Mouse (Mus musculus): Measurements from ENCODE around the gene Ndufv3. TPM values are rescaled to one million over a fixed set of nuclear protein-coding genes. Genes with fewer than 3 reads are reported as not detected.
A peak's percentile ranks its signal among the peaks of the same experiment; 100 is the strongest.

Gene Ndufv3
- polyA plus RNA-seq, 1 experiment from 2014 or later, result 528 TPM

DNA sequence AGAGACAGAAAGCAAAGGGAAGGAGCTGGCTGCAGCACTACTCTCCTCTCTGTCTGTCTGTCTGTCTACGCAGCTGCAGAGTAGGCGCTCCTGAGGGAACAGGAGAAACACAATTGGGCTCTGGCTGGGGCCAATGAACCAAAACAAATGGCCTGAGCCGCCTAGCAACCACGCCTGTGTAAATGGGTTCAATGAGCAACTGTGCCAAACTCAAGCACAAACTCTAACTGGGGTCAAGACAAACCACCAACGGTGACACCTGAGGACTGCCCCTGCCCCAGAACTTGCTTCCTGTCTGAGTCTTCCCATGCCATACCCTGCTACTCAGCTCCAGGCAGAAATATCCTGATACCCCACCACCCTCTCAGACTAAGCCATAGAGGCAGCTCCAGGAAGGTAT lies 14.9 kb upstream of the Ndufv3 start:
- Histone ChIP-seq H3K27me3 (ENCODE audit: control insufficient read depth, insufficient read depth, low read length) (no peaks in the 10 kb centered on the region), H3K36me3 (ENCODE audit: control insufficient read depth, insufficient read depth, low read length) (peaks cover 23% of the 10 kb centered on the region), H3K27ac (ENCODE audit: low read depth, low read length) (no peak overlapping the region), H3K9ac (ENCODE audit: low read depth, low read length) (no peak overlapping the region), H3K9me3 (replicated peaks; ENCODE audit: control insufficient read depth, low read length) (no peaks in the 10 kb centered on the region), H3K4me3 (ENCODE audit: low read depth, low read length) (no peak overlapping the region), H3K4me2 (no peak overlapping the region), H3K4me1 (ENCODE audit: control insufficient read depth, insufficient read depth, low read length) (no peaks in the 10 kb centered on the region)
- no peak for ATAC-seq (replicated peaks; ENCODE audit: insufficient number of reproducible peaks, low FRiP score, low TSS enrichment)
- 91% methylated on average over 5 of the region's 5 CpGs for WGBS (ENCODE audit: insufficient replicate concordance)

DNA sequence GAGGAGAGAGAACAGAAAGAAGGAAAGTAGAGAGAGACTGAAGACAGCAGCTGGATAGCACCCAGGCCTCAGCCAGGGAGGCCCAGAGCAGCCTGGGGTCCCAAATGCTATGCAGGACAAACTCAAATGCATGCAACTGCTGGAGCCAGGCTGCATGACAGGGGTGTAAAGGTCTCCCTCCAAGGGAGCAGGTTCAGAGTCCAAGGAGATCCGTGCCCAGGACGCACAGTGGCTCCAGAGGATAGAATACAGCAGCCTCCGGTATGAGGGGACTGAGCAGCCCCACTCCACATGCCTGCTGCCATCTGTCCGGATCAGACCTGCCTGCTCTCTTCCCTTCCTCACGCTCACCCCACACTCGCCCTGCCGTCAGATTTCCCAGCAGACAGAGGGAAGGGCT lies 13.6 kb upstream of the Ndufv3 start:
- H3K36me3 ChIP-seq (ENCODE audit: control insufficient read depth, insufficient read depth, low read length), result peaks cover 23% of the 10 kb centered on the region
- 0 out of 2 replicates have a peak, but pooled peaks cover 1% of the 10 kb centered on the region for H3K4me1 ChIP-seq (ENCODE audit: control insufficient read depth, insufficient read depth, low read length)
- H3K9me3 ChIP-seq (replicated peaks; ENCODE audit: control insufficient read depth, low read length), result no peaks in the 10 kb centered on the region
- H3K4me2 ChIP-seq, result no peak overlapping the region
- H3K9ac ChIP-seq (ENCODE audit: low read depth, low read length), result no peak overlapping the region
- no peak overlapping the region for H3K4me3 ChIP-seq (ENCODE audit: low read depth, low read length)
- 82% methylated on average over 7 of the region's 7 CpGs for WGBS (ENCODE audit: insufficient replicate concordance)
- ATAC-seq (replicated peaks; ENCODE audit: insufficient number of reproducible peaks, low FRiP score, low TSS enrichment), result no peak
- no peak overlapping the region for H3K27ac ChIP-seq (ENCODE audit: low read depth, low read length)
- no peaks in the 10 kb centered on the region for H3K27me3 ChIP-seq (ENCODE audit: control insufficient read depth, insufficient read depth, low read length)

DNA sequence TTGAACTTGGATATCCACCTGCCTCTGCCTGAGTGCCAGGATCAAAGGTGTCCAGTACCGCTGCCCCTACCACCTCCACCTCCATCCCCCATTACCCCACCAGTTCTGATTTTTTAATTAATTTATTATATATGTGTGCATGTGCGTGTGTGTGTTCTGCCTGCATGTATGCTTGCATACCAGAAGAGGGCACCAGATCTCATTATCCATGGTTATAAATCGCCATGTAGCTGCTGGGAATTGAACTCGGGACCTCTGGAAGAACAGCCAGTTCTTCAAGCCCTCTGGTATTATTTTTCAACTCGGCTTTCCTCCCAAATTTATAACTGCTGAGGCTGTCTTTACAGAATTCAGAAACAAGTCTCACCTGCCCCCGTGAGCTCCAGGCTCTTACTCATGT lies 9.0 kb upstream of the Ndufv3 start:
- no peak overlapping the region for H3K9ac ChIP-seq (ENCODE audit: low read depth, low read length)
- H3K4me3 ChIP-seq (ENCODE audit: low read depth, low read length), result peak overlapping the region; percentile 79
- H3K36me3 ChIP-seq (ENCODE audit: control insufficient read depth, insufficient read depth, low read length), result peaks cover 8% of the 10 kb centered on the region; the same call in 1 of the 2 replicates
- H3K4me2 ChIP-seq, result peak overlapping the region; percentile 82
- H3K9me3 ChIP-seq (replicated peaks; ENCODE audit: control insufficient read depth, low read length), result no peaks in the 10 kb centered on the region
- WGBS (ENCODE audit: insufficient replicate concordance), result 93% methylated on average over 6 of the region's 6 CpGs
- H3K27me3 ChIP-seq (ENCODE audit: control insufficient read depth, insufficient read depth, low read length), result no peaks in the 10 kb centered on the region
- peaks cover 9% of the 10 kb centered on the region; the same call in 1 of the 2 replicates for H3K4me1 ChIP-seq (ENCODE audit: control insufficient read depth, insufficient read depth, low read length)
- no peak overlapping the region for H3K27ac ChIP-seq (ENCODE audit: low read depth, low read length)
- no peak for ATAC-seq (replicated peaks; ENCODE audit: insufficient number of reproducible peaks, low FRiP score, low TSS enrichment)

DNA sequence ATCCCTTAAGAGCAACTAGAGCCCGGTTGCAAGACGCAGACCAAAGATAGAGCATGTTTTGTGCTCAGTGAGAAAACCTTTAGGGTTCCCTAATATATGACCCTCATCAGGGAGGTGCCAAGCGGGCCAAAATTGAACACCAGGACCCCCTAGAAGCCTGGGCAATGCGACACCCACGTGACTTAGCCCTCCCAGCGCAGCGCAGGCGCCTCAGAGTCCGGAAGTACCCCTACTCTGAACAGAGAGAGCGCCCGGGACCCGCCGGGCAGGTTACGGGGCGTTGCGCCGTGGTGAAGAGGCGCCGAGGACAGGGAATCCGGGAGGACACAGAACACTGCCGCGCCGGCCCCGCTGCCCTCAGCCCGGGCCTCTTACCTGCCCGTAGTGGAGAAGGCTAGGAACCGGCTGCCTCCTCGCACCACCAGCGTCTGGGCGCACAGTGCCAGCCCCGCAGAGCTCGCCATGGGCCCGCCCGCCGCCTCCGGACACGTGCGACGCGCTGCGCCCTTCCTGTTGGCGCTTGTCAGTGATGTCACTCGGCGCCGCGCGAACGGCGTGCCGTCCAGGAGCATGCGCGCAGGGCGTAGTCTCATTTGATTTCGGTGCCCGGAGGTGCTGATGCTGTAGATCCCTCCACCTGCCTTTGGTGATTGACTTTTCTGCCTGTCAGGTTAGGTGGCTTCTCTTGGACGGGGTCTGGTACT lies 8.0 kb upstream of the Ndufv3 start:
- Histone ChIP-seq H3K4me3 (ENCODE audit: low read depth, low read length) (peak overlapping the region; percentile 79), H3K27me3 (ENCODE audit: control insufficient read depth, insufficient read depth, low read length) (no peaks in the 10 kb centered on the region), H3K36me3 (ENCODE audit: control insufficient read depth, insufficient read depth, low read length) (peaks cover 8% of the 10 kb centered on the region; the same call in 1 of the 2 replicates), H3K9ac (ENCODE audit: low read depth, low read length) (peak overlapping the region; percentile 84), H3K4me1 (ENCODE audit: control insufficient read depth, insufficient read depth, low read length) (peaks cover 9% of the 10 kb centered on the region; the same call in 1 of the 2 replicates), H3K4me2 (peak overlapping the region; percentile 82), H3K27ac (ENCODE audit: low read depth, low read length) (peak overlapping the region; percentile 76), H3K9me3 (replicated peaks; ENCODE audit: control insufficient read depth, low read length) (no peaks in the 10 kb centered on the region)
- WGBS (ENCODE audit: insufficient replicate concordance), result under 1% methylated on average over 56 of the region's 56 CpGs
- peak; percentile 91 for ATAC-seq (replicated peaks; ENCODE audit: insufficient number of reproducible peaks, low FRiP score, low TSS enrichment)

- Histone ChIP-seq H3K4me1 (ENCODE audit: control insufficient read depth, insufficient read depth, low read length) (peaks cover 9% of the 10 kb centered on the region; the same call in 1 of the 2 replicates), H3K9me3 (replicated peaks; ENCODE audit: control insufficient read depth, low read length) (no peaks in the 10 kb centered on the region), H3K27me3 (ENCODE audit: control insufficient read depth, insufficient read depth, low read length) (no peaks in the 10 kb centered on the region), H3K4me2 (peak overlapping the region; percentile 82), H3K27ac (ENCODE audit: low read depth, low read length) (0 out of 2 replicates have a peak overlapping the region, but pooled peaks have one; percentile 76), H3K36me3 (ENCODE audit: control insufficient read depth, insufficient read depth, low read length) (peaks cover 7% of the 10 kb centered on the region; the same call in 1 of the 2 replicates), H3K4me3 (ENCODE audit: low read depth, low read length) (peak overlapping the region; percentile 79), H3K9ac (ENCODE audit: low read depth, low read length) (peak overlapping the region; percentile 84)
- no peak for ATAC-seq (replicated peaks; ENCODE audit: insufficient number of reproducible peaks, low FRiP score, low TSS enrichment)
- WGBS (ENCODE audit: insufficient replicate concordance), result 17% methylated on average over 6 of the region's 6 CpGs
Measured at GRCm38 (mm10) chr17:31512593-31512992, 7.3 kb upstream of the Ndufv3 start.

DNA sequence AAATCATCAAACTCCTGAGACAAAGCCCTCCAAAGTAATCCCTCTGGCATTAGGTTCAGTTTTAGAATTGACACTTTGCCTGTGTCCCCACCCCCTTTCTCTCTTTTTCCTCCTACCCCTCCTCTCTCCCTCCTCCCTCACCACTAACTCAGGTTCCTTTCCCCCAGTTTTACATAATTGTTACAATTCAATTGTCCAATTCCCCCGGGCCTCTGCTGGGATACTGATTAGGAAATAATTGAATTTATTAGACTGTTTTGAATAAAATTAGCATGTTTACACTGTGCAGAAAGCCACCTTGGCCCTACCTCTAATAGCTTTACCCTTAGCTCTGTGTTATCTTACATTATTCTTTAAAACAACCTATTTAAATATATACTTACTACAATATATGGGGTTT lies 5.2 kb upstream of the Ndufv3 start:
- Histone ChIP-seq H3K9me3 (replicated peaks; ENCODE audit: control insufficient read depth, low read length) (no peaks in the 10 kb centered on the region), H3K4me1 (ENCODE audit: control insufficient read depth, insufficient read depth, low read length) (peaks cover 9% of the 10 kb centered on the region; the same call in 1 of the 2 replicates), H3K4me3 (ENCODE audit: low read depth, low read length) (no peak overlapping the region), H3K4me2 (no peak overlapping the region), H3K9ac (ENCODE audit: low read depth, low read length) (no peak overlapping the region), H3K27ac (ENCODE audit: low read depth, low read length) (no peak overlapping the region), H3K36me3 (ENCODE audit: control insufficient read depth, insufficient read depth, low read length) (0 out of 2 replicates have a peak, but pooled peaks cover 3% of the 10 kb centered on the region), H3K27me3 (ENCODE audit: control insufficient read depth, insufficient read depth, low read length) (no peaks in the 10 kb centered on the region)
- no peak for ATAC-seq (replicated peaks; ENCODE audit: insufficient number of reproducible peaks, low FRiP score, low TSS enrichment)
- 68% methylated on average over 1 of the region's 1 CpGs for WGBS (ENCODE audit: insufficient replicate concordance)

DNA sequence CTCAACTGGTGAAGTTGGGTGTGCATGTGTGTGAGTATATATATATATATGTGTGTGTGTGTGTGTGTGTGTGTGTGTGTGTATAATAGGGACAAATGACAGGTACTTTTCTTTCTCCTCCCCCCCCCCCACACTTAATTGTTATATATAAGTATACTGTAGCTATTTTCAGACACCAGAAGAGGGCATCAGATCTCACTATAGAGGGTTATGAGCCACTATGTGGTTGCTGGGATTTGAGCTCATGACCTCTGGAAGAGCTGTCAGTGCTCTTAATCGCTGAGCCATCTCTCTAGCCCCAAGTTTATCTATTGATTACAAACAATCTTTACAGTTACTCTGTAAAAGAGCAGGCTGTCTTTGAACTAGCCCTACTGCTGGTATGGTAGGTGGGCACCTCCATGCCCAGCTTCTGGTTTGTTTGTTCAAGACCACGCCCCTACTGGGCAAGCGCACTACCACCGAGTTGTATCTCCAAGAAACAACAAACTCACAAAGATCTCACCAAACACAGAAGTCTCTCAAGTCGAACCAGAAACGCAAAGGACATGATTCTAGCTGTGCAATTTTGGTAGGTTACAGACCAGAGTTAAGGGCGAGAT lies 470 bp upstream of the Ndufv3 start:
- 1% methylated on average over 7 of the region's 7 CpGs for WGBS (ENCODE audit: insufficient replicate concordance)
- ATAC-seq (replicated peaks; ENCODE audit: insufficient number of reproducible peaks, low FRiP score, low TSS enrichment), result peak; percentile 35; the same call in 1 of the 2 replicates
- Histone ChIP-seq H3K9ac (ENCODE audit: low read depth, low read length) (peak overlapping the region; percentile 52; the same call in 1 of the 2 replicates), H3K4me3 (ENCODE audit: low read depth, low read length) (peak overlapping the region; percentile 97), H3K36me3 (ENCODE audit: control insufficient read depth, insufficient read depth, low read length) (peaks cover 6% of the 10 kb centered on the region; the same call in 1 of the 2 replicates), H3K27ac (ENCODE audit: low read depth, low read length) (peak overlapping the region; percentile 10; the same call in 1 of the 2 replicates), H3K27me3 (ENCODE audit: control insufficient read depth, insufficient read depth, low read length) (no peaks in the 10 kb centered on the region), H3K9me3 (replicated peaks; ENCODE audit: control insufficient read depth, low read length) (no peaks in the 10 kb centered on the region), H3K4me2 (peak overlapping the region; percentile 81), H3K4me1 (ENCODE audit: control insufficient read depth, insufficient read depth, low read length) (peaks cover 7% of the 10 kb centered on the region; the same call in 1 of the 2 replicates)

- Histone ChIP-seq H3K36me3 (ENCODE audit: control insufficient read depth, insufficient read depth, low read length) (peaks cover 12% of the 10 kb centered on the region; the same call in 1 of the 2 replicates), H3K27ac (ENCODE audit: low read depth, low read length) (peak overlapping the region; percentile 41; the same call in 1 of the 2 replicates)
- no peak for ATAC-seq (replicated peaks; ENCODE audit: insufficient number of reproducible peaks, low FRiP score, low TSS enrichment)
Measured at GRCm38 (mm10) chr17:31520895-31521294, 980 bp downstream of the Ndufv3 start.

More at GRCm38 (mm10) chr17:31520895-31521294, 980 bp downstream of the Ndufv3 start:
- peak overlapping the region; percentile 97 for H3K4me3 ChIP-seq (ENCODE audit: low read depth, low read length)
- 14% methylated on average over 3 of the region's 3 CpGs for WGBS (ENCODE audit: insufficient replicate concordance)
- peak overlapping the region; percentile 87 for H3K9ac ChIP-seq (ENCODE audit: low read depth, low read length)
- peaks cover 7% of the 10 kb centered on the region; the same call in 1 of the 2 replicates for H3K4me1 ChIP-seq (ENCODE audit: control insufficient read depth, insufficient read depth, low read length)
- no peaks in the 10 kb centered on the region for H3K27me3 ChIP-seq (ENCODE audit: control insufficient read depth, insufficient read depth, low read length)
- H3K4me2 ChIP-seq, result peak overlapping the region; percentile 81
- no peaks in the 10 kb centered on the region for H3K9me3 ChIP-seq (replicated peaks; ENCODE audit: control insufficient read depth, low read length)

Measured in heart, embryonic 11.5 days (tissue).